ENCODE assay signal across 36 mouse cellular contexts in genomic region chr2:107327276-107327675, GRCm38 (mm10). TPM values are rescaled to one million over a fixed set of nuclear protein-coding genes. Genes with fewer than 3 reads are reported as not detected.
"Had no signal": no experiment of that assay in that cellular context is flagged by ENCODE, and none has a peak within 500 bp of the region (broad histone marks: within the 10 kb centered on the region; RNA-seq: fewer than 3 reads in every experiment).

No protein-coding gene starts in this region.

- DNase-seq: left cerebral cortex, postnatal 4 days; liver; liver, embryonic 13.5 days; liver, postnatal 0 days; lung, adult 18-20 months; lung, adult 2 months; lung, embryonic 14.5 days; lung, postnatal 10 days; lung, postnatal 14 days; lung, postnatal 36 days; lung, postnatal 4 days; midbrain, embryonic 14.5 days had no signal

- ATAC-seq: liver, embryonic 12.5 days; liver, postnatal 0 days; lung, postnatal 0 days; midbrain, embryonic 13.5 days; midbrain, embryonic 15.5 days; midbrain, embryonic 16.5 days had no signal

- H3K4me2 ChIP-seq: limb, embryonic 12.5 days; limb, embryonic 13.5 days; limb, embryonic 15.5 days; liver, embryonic 11.5 days; liver, embryonic 12.5 days; liver, embryonic 13.5 days; liver, embryonic 15.5 days; lung, embryonic 14.5 days; lung, embryonic 15.5 days; midbrain, embryonic 12.5 days; midbrain, embryonic 13.5 days; midbrain, embryonic 15.5 days; neural tube, embryonic 12.5 days had no signal

- H3K9ac ChIP-seq: limb, embryonic 12.5 days; limb, embryonic 13.5 days; limb, embryonic 15.5 days; liver, embryonic 12.5 days; liver, embryonic 13.5 days; liver, embryonic 14.5 days; liver, embryonic 15.5 days; liver, postnatal 0 days; lung, embryonic 14.5 days; lung, embryonic 15.5 days; midbrain, embryonic 12.5 days; midbrain, embryonic 13.5 days; midbrain, embryonic 15.5 days; neural tube, embryonic 12.5 days had no signal

- H3K36me3 ChIP-seq: limb, embryonic 10.5 days; limb, embryonic 12.5 days; limb, embryonic 13.5 days; limb, embryonic 15.5 days; liver, embryonic 12.5 days; liver, embryonic 13.5 days; liver, embryonic 15.5 days; lung, embryonic 15.5 days; midbrain, embryonic 10.5 days; midbrain, embryonic 12.5 days; midbrain, embryonic 13.5 days; midbrain, embryonic 15.5 days; neural tube, embryonic 12.5 days had no signal

- H3K4me3 ChIP-seq: limb, embryonic 10.5 days; limb, embryonic 12.5 days; limb, embryonic 13.5 days; limb, embryonic 15.5 days; liver, embryonic 12.5 days; liver, embryonic 13.5 days; liver, embryonic 15.5 days; lung, embryonic 15.5 days; megakaryocyte, embryonic 14.5 days; midbrain, embryonic 10.5 days; midbrain, embryonic 12.5 days; midbrain, embryonic 13.5 days; midbrain, embryonic 15.5 days; myocyte; neural tube, embryonic 12.5 days had no signal

- H3K27me3 ChIP-seq: limb, embryonic 12.5 days; limb, embryonic 13.5 days; limb, embryonic 15.5 days; liver, embryonic 12.5 days; liver, embryonic 13.5 days; liver, embryonic 15.5 days; lung, embryonic 15.5 days; megakaryocyte, embryonic 14.5 days; midbrain, embryonic 12.5 days; midbrain, embryonic 13.5 days; midbrain, embryonic 15.5 days; neural tube, embryonic 12.5 days had no signal

- H3K4me1 ChIP-seq: limb, embryonic 10.5 days; limb, embryonic 12.5 days; limb, embryonic 13.5 days; limb, embryonic 15.5 days; liver, embryonic 12.5 days; liver, embryonic 13.5 days; liver, embryonic 15.5 days; lung, embryonic 15.5 days; megakaryocyte, embryonic 14.5 days; midbrain, embryonic 10.5 days; midbrain, embryonic 12.5 days; midbrain, embryonic 13.5 days; midbrain, embryonic 15.5 days; neural tube, embryonic 12.5 days had no signal

- H3K9me3 ChIP-seq: limb, embryonic 10.5 days; limb, embryonic 12.5 days; limb, embryonic 13.5 days; limb, embryonic 15.5 days; liver, embryonic 12.5 days; liver, embryonic 13.5 days; liver, embryonic 15.5 days; lung, embryonic 15.5 days; megakaryocyte, embryonic 14.5 days; midbrain, embryonic 10.5 days; midbrain, embryonic 12.5 days; midbrain, embryonic 13.5 days; midbrain, embryonic 15.5 days; neural tube, embryonic 12.5 days had no signal

- H3K27ac ChIP-seq: limb, embryonic 10.5 days; limb, embryonic 12.5 days; limb, embryonic 13.5 days; limb, embryonic 15.5 days; liver, embryonic 12.5 days; liver, embryonic 13.5 days; liver, embryonic 14.5 days; liver, embryonic 15.5 days; lung, embryonic 15.5 days; macrophage; midbrain, embryonic 10.5 days; midbrain, embryonic 12.5 days; midbrain, embryonic 13.5 days; midbrain, embryonic 15.5 days; neural tube, embryonic 12.5 days had no signal

RNA-seq across cellular contexts. Expression of gene Kcna4, which starts 36.8 kb away (rescaled TPM):
- total RNA-seq: liver, adult 2 months; megakaryocyte progenitor cell, adult 5-6 weeks; megakaryocyte, adult 5-6 weeks; megakaryocyte-erythroid progenitor cell, adult 5-6 weeks; monocyte, adult 5-6 weeks had no signal
- polyA plus RNA-seq: liver, adult 2 months; liver, embryonic 11.5 days; lung, adult 2 months; macrophage had no signal
